Mouse (Mus musculus) midbrain, embryonic 11.5 days (tissue): ENCODE data around the gene Cbx2. TPM values are rescaled to one million over a fixed set of nuclear protein-coding genes. Genes with fewer than 3 reads are reported as not detected.

ENCODE experiments used
- ATAC-seq: fragments of 200-750 bp; cut with Nextera tagmentation; 2 replicates; pipeline ENCODE4 v1.8.0; 2017; ENCODE audit warnings: moderate TSS enrichment, moderate library complexity; ENCODE audit not compliant: low FRiP score
- DNase-seq: peaks from one replicate; pipeline ENCODE4 v3.0.0; 2015; ENCODE audit warnings: low spot score; ENCODE audit errors: missing footprints
- H3K27ac ChIP-seq: fragments of 300-500 bp; sonication (generic); 2 replicates; pipeline ENCODE4 v1.5.1; 2014; ENCODE audit warnings: low read depth, low read length
- H3K27me3 ChIP-seq: fragments of 300-500 bp; sonication (generic); 2 replicates; pipeline ENCODE4 v1.6.1; 2014; ENCODE audit warnings: mild to moderate bottlenecking, low read length, moderate library complexity, mixed read lengths; ENCODE audit not compliant: control insufficient read depth, insufficient read depth
- H3K36me3 ChIP-seq: fragments of 300-500 bp; sonication (generic); 2 replicates; pipeline ENCODE4 v1.6.1; 2014; ENCODE audit warnings: mild to moderate bottlenecking, low read length, moderate library complexity, mixed read lengths; ENCODE audit not compliant: control insufficient read depth, insufficient read depth
- H3K4me1 ChIP-seq: fragments of 300-500 bp; sonication (generic); 2 replicates; pipeline ENCODE4 v1.6.1; 2014; ENCODE audit warnings: low read length; ENCODE audit not compliant: control insufficient read depth, insufficient read depth
- H3K4me2 ChIP-seq: fragments of 300-500 bp; sonication (generic); 2 replicates; pipeline ENCODE4 v1.6.1; 2014; ENCODE audit warnings: mild to moderate bottlenecking, moderate library complexity
- H3K4me3 ChIP-seq: fragments of 300-500 bp; sonication (generic); 2 replicates; pipeline ENCODE4 v1.5.1; 2014; ENCODE audit warnings: low read depth, low read length
- H3K9ac ChIP-seq: fragments of 300-500 bp; sonication (generic); 2 replicates; pipeline ENCODE4 v1.6.1; 2014; ENCODE audit warnings: low read length
- H3K9me3 ChIP-seq: fragments of 300-500 bp; sonication (generic); 2 replicates; pipeline ENCODE4 v1.6.1; 2016; ENCODE audit warnings: low read length; ENCODE audit not compliant: control insufficient read depth
- WGBS: fragments of 180-500 bp; shearing (Covaris S2); extraction: QIAGEN DNeasy Blood & Tissue Kit; methylation state at CpG from one replicate; pipeline ENCODE4 v1.1.7; 2014; 5-methylcytosine and 5-hydroxymethylcytosine counted together
- polyA plus RNA-seq: library from polyadenylated mRNA; unstranded; fragments of >200 nt; fragmentation: Nextera tagmentation; extraction: Ambion mirVana; gene quantifications from 2 replicates; pipeline ENCODE4 v1.2.1, GENCODE M21; 2014

Gene Cbx2
- polyA plus RNA-seq, 1 experiment from 2014 or later: 70.5 TPM

GRCm38 (mm10) chr11:119052661-119053256 lies 30.0 kb downstream of the Cbx2 start:
- WGBS: under 1% methylated on average over 13 of the region's 13 CpGs
- Histone ChIP-seq H3K9me3 (no peaks in the 10 kb centered on the region), H3K9ac (no peak overlapping the region), H3K4me2 (peak overlapping the region; percentile 57), H3K4me1 (peaks cover 37% of the 10 kb centered on the region), H3K27ac (no peak overlapping the region; the same call in 1 of the 2 replicates), H3K27me3 (peaks cover 91% of the 10 kb centered on the region), H3K36me3 (no peaks in the 10 kb centered on the region), H3K4me3 (peak overlapping the region; percentile 29)
- peak; percentile 19; the same call in 1 of the 2 replicates for ATAC-seq
- no peak for DNase-seq

GRCm38 (mm10) chr11:119053257-119053670 lies 30.5 kb downstream of the Cbx2 start:
- Histone ChIP-seq H3K4me3 (peak overlapping the region; percentile 29), H3K9me3 (no peaks in the 10 kb centered on the region), H3K27me3 (peaks cover 91% of the 10 kb centered on the region), H3K4me1 (peaks cover 37% of the 10 kb centered on the region), H3K36me3 (no peaks in the 10 kb centered on the region), H3K9ac (peak overlapping the region; percentile 49), H3K27ac (no peak overlapping the region; the same call in 1 of the 2 replicates), H3K4me2 (peak overlapping the region; percentile 57)
- DNase-seq: peak; percentile 98
- WGBS: 0% methylated on average over 41 of the region's 42 CpGs
- peak; percentile 89 for ATAC-seq

GRCm38 (mm10) chr11:119053738-119054350 lies 31.1 kb downstream of the Cbx2 start:
- peak overlapping the region; percentile 49 for H3K9ac ChIP-seq
- H3K27ac ChIP-seq: peak overlapping the region; percentile 59; the same call in 1 of the 2 replicates
- peak overlapping the region; percentile 29 for H3K4me3 ChIP-seq
- peak; percentile 97 for DNase-seq
- peak; percentile 25; the same call in 1 of the 2 replicates for ATAC-seq
- 1% methylated on average over 34 of the region's 35 CpGs for WGBS
- peak overlapping the region; percentile 57 for H3K4me2 ChIP-seq
- H3K27me3 ChIP-seq: peaks cover 91% of the 10 kb centered on the region
- no peaks in the 10 kb centered on the region for H3K36me3 ChIP-seq
- no peaks in the 10 kb centered on the region for H3K9me3 ChIP-seq
- peaks cover 40% of the 10 kb centered on the region for H3K4me1 ChIP-seq

- peak overlapping the region; percentile 57 for H3K4me2 ChIP-seq
- H3K4me1 ChIP-seq: peaks cover 40% of the 10 kb centered on the region
- peak; percentile 93 for DNase-seq
- H3K9ac ChIP-seq: peak overlapping the region; percentile 49; the same call in 1 of the 2 replicates
- H3K27me3 ChIP-seq: peaks cover 91% of the 10 kb centered on the region
- no peak for ATAC-seq
- H3K36me3 ChIP-seq: no peaks in the 10 kb centered on the region
- no peaks in the 10 kb centered on the region for H3K9me3 ChIP-seq
- peak overlapping the region; percentile 29 for H3K4me3 ChIP-seq
- no peak overlapping the region; the same call in 1 of the 2 replicates for H3K27ac ChIP-seq
- WGBS: 3% methylated on average over 47 of the region's 47 CpGs
Observed at GRCm38 (mm10) chr11:119054351-119055345, 31.9 kb downstream of the Cbx2 start.

- H3K27me3 ChIP-seq: peaks cover 90% of the 10 kb centered on the region
- peak; percentile 92 for DNase-seq
Observed at GRCm38 (mm10) chr11:119055571-119056131, 32.9 kb downstream of the Cbx2 start.

DNA sequence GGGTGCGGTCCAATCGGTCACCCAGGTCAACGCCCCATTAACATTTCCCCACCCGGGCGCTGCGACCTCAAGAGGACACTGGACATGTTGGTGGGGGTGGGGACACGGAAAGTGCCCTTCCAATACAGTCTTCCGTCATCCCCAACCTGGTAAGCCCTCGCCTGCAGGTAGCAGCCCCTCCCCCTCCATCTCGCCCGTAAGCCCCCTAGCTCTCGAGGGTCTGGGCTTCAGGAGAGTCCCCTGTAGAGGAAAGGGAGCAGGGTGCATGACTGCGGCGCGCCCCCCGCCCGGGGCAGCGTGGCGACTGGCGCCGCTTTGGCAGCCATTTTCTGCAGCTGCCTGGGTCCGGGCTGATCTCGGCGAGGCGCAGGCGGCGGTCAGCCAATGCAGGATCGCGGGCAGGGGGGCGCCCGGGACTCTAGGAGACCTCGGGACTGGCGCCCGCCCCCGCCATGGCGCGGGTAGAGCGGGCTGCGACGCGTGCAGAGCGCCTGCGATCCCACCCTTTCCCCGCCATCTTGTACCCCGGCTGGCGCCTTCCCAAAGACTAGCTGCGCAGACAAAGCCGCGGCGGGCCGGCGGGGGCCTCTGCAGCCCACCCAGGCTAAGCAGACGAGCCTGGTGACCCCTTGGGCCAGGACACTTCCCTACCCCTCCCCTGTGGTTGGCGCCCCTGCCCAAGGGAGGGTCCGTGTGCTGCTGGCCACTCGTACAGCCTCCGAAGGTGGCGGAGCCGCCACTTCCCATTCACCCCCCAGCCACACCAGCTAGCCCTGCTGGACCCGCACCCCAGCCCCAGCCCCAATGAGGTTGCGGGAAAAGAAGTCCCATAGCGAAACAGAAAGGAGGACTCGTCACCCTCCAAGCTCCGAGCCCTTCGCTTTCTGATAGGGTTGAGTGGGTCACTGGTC lies 33.8 kb downstream of the Cbx2 start:
- ATAC-seq: peak; percentile 35
- Histone ChIP-seq H3K36me3 (no peaks in the 10 kb centered on the region), H3K4me3 (peak overlapping the region; percentile 54), H3K27me3 (peaks cover 81% of the 10 kb centered on the region), H3K4me1 (peaks cover 40% of the 10 kb centered on the region), H3K27ac (peak overlapping the region; percentile 44; the same call in 1 of the 2 replicates), H3K9ac (peak overlapping the region; percentile 99), H3K9me3 (no peaks in the 10 kb centered on the region), H3K4me2 (peak overlapping the region; percentile 98)
- DNase-seq: peak; percentile 97
- under 1% methylated on average over 62 of the region's 65 CpGs for WGBS

More at GRCm38 (mm10) chr11:119055571-119056131, 32.9 kb downstream of the Cbx2 start:
- no peaks in the 10 kb centered on the region for H3K9me3 ChIP-seq
- under 1% methylated on average over 32 of the region's 32 CpGs for WGBS
- peak overlapping the region; percentile 54 for H3K4me3 ChIP-seq
- no peak overlapping the region for H3K27ac ChIP-seq
- peaks cover 40% of the 10 kb centered on the region for H3K4me1 ChIP-seq
- H3K4me2 ChIP-seq: peak overlapping the region; percentile 98
- no peaks in the 10 kb centered on the region for H3K36me3 ChIP-seq
- no peak for ATAC-seq
- peak overlapping the region; percentile 27; the same call in 1 of the 2 replicates for H3K9ac ChIP-seq

DNA sequence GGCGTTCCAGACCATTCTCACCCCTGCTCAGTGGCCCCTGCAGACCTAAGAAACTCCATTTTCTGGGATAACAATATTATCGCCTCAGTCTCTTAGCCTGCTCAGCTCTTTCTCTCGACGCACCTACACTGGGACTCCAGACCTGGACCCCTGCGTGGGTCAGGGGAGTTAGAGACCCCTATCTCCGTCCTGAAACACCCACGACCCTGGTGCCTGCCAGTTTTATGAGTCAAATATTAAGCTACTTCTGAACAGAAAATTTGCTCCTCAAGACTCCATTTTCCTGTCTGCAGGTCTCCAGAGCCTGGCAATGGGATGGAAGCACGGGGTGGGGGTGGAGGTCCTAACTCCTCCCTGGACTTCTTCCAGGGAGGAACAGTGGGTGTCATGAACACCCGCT lies 34.5 kb downstream of the Cbx2 start:
- ATAC-seq: no peak
- Histone ChIP-seq H3K4me3 (peak overlapping the region; percentile 54), H3K36me3 (no peaks in the 10 kb centered on the region), H3K27me3 (peaks cover 74% of the 10 kb centered on the region), H3K9me3 (no peaks in the 10 kb centered on the region), H3K4me1 (peaks cover 40% of the 10 kb centered on the region), H3K9ac (peak overlapping the region; percentile 99), H3K4me2 (peak overlapping the region; percentile 98), H3K27ac (0 out of 2 replicates have a peak overlapping the region, but pooled peaks have one; percentile 44)
- 3% methylated on average over 9 of the region's 9 CpGs for WGBS
- DNase-seq: peak; percentile 96
